Comparison of ENCODE assay signal across 1 mouse cellular context in the genomic region with DNA sequence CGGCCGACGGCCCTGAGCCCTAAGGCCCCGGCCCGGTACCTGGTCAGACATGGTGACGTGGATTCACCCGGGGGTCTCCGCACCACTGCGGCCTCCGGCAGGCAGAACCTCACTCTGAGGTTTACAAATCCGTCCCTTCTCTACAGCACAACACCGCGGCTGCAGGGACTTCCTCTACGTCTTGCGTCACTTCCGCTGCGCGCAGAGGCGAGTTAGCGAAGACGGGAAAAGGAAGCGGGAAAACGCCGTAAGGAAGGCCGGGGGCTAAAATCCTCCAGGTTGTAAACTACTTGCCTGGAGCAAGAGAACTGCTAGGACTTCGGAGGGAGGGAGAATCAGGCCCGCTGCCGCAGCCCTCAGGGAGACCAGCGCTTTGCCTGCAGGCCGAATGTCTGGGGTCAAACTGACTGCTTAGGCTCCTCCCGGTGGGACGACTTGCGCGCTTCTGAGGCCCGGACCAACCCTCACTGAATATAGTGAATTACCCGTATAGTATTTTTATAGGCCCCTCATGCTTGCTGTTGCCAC.
A peak's percentile ranks its signal among the peaks of the same experiment; 100 is the strongest.
TF ChIP-seq lines count a peak whose summit lies in the region.

A gene (minus strand): TSS at position 194 of the 528 bp plus-strand sequence.

TF ChIP-seq in CH12.LX, 34 proteins besides CTCF, POLR2A, EP300 and RAD21 (continued from another document):
- TF ChIP-seq TCF12 (IDR thresholded peaks at IDR 0.05; ENCODE audit: low read depth, low read length) (peak; percentile 84), PAX5 (IDR thresholded peaks at IDR 0.05; ENCODE audit: low read length) (no peak), MAFK (IDR thresholded peaks at IDR 0.05; ENCODE audit: insufficient replicate concordance, low read length) (no peak), MXI1 (IDR thresholded peaks at IDR 0.05; ENCODE audit: low read depth, low read length) (peak; percentile 60), ZC3H11A (IDR thresholded peaks at IDR 0.05; ENCODE audit: low read depth, low read length) (no peak), CHD1 (IDR thresholded peaks at IDR 0.05; ENCODE audit: low read depth, low read length) (no peak), GABPA (IDR thresholded peaks at IDR 0.05; ENCODE audit: insufficient replicate concordance, low read depth, low read length) (no peak; the same call in 1 of the 2 replicates), JUN (IDR thresholded peaks at IDR 0.05; ENCODE audit: insufficient read depth, low read depth, low read length) (no peak), ZNF384 (IDR thresholded peaks at IDR 0.05; ENCODE audit: low read depth, low read length) (no peak), MEF2A (IDR thresholded peaks at IDR 0.05; ENCODE audit: borderline replicate concordance, low read depth, low read length) (no peak; the same call in 1 of the 2 replicates), RCOR1 (conservative IDR thresholded peaks at IDR 0.05; ENCODE audit: low read depth, low read length) (no peak), KAT2A (IDR thresholded peaks at IDR 0.05; ENCODE audit: insufficient replicate concordance, low read length) (peak; percentile 68; the same call in 1 of the 2 replicates), SIN3A (IDR thresholded peaks at IDR 0.05; ENCODE audit: low read length) (peak; percentile 80), USF2 (conservative IDR thresholded peaks at IDR 0.05; ENCODE audit: low read depth, low read length) (no peak), MYC (IDR thresholded peaks at IDR 0.05; ENCODE audit: low read depth, low read length) (peak; percentile 63; the same call in 1 of the 2 replicates), POLR2AphosphoS2 (IDR thresholded peaks at IDR 0.05; ENCODE audit: low read depth, low read length) (peak; percentile 76; the same call in 1 of the 2 replicates), SMC3 (IDR thresholded peaks at IDR 0.05; ENCODE audit: low read depth, low read length) (no peak), ELF1 (IDR thresholded peaks at IDR 0.05; ENCODE audit: low read depth, low read length) (peak; percentile 89)
